Mouse (Mus musculus) lung, adult 2 months (tissue): ENCODE measurements around the gene Olfr307. TPM values are rescaled to one million over a fixed set of nuclear protein-coding genes. Genes with fewer than 3 reads are reported as not detected.
"Not testable (repeated sequence)": the region's sequence is repeated elsewhere in the genome, so short reads cannot be mapped to it uniquely, and the experiment has no call there.

ENCODE experiments used
- DNase-seq: peaks from one replicate; pipeline ENCODE4 v3.0.0; 2022
- H3K4me1 ChIP-seq: fragments of 200-500 bp; 2 replicates; pipeline ENCODE4 v1.6.1; 2011; ENCODE audit warnings: low read length; ENCODE audit not compliant: control insufficient read depth, insufficient read depth
- H3K4me3 ChIP-seq: fragments of 200-500 bp; replicated peaks from 2 replicates; pipeline ENCODE3; 2011; ENCODE audit warnings: low read depth, mild to moderate bottlenecking, control low read depth, low read length; ENCODE audit errors: extremely low read depth
- CTCF ChIP-seq: fragments of 200-500 bp; IDR thresholded peaks from 2 replicates; pipeline ENCODE4 v1.5.1; 2011; ENCODE audit warnings: mild to moderate bottlenecking, low read length, control low read depth; ENCODE audit not compliant: insufficient read depth
- POLR2A ChIP-seq: fragments of 200-500 bp; IDR thresholded peaks from 2 replicates; pipeline ENCODE4 v1.6.1; 2011; ENCODE audit warnings: low read depth, mild to moderate bottlenecking, control low read depth, low read length, borderline replicate concordance; ENCODE audit errors: extremely low read depth
- WGBS: fragments of 180-500 bp; shearing (Covaris S2); methylation state at CpG from one replicate; pipeline ENCODE4 v1.1.7; 2018; 5-methylcytosine and 5-hydroxymethylcytosine counted together
- polyA plus RNA-seq: library from polyadenylated mRNA; depleted of rRNA; stranded (reverse); fragments of >200 nt; gene quantifications from 2 replicates; pipeline ENCODE4 v1.2.3, GENCODE M21; 2012; rRNA removed

Olfr307 gene
- polyA plus RNA-seq: not detected in 2 replicates

GRCm38 (mm10) chr7:86337486-86337885, at the start of gene Olfr307:
TSS of gene Olfr307 (minus strand) at chr7:86337586.
- no peak for DNase-seq
- Histone ChIP-seq H3K4me3 (no peak within 1 kb of the TSS), H3K4me1 (no peaks in the 10 kb centered on the region)
- TF ChIP-seq CTCF (no peak), POLR2A (no peak)
- WGBS: 47% methylated on average over 1 of the region's 1 CpGs

DNA sequence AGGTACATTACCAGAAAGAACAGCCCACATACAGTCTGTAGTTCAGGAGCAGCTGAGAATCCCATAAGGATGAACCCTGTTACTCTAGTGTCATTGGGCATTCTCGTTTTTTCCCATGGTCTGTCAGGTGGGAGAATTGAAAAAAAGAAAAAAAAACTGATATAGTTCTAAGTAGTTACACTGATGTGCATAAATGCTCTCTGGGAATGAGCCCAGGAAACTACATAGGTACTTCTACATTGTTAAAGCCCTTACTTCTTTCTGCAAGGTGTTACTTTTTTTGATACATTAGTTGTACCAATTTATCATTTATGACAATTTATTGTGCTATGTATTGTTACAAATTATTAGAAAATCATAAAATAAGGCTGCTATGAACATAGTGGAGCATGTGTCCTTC, 49.2 kb upstream of the Olfr307 start, which contains the start of gene Olfr304:
Gene Olfr304, minus strand, starts transcription at position 101 of the 400 bp plus-strand sequence.
- TF ChIP-seq CTCF (no peak), POLR2A (no peak)
- no peak for DNase-seq
- Histone ChIP-seq H3K4me3 (no peak within 1 kb of the TSS), H3K4me1 (no peaks in the 10 kb centered on the region)
- 46% methylated on average over 1 of the region's 1 CpGs for WGBS

DNA sequence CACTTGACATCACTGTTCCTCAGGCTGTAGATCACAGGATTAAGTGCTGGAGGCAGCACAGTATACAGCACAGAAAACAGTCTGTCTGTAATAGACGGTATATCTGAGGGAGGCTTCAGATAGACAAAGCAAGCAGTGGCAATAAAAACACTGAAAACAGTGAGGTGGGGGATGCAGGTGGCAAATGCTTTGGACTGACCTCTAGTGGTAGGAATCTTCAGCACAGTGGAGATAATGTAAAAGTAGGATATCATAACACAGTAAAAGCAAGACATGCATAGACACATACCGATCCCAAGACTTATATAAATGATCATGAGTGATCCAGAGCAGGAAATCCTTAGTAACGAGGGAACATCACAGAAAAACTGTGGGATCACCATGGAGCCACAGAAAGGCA, 48.4 kb upstream of the Olfr307 start:
- DNase-seq: no peak
- TF ChIP-seq POLR2A: no peak
- no peak for TF ChIP-seq CTCF
- H3K4me1 ChIP-seq: no peaks in the 10 kb centered on the region
- 63% methylated on average over 3 of the region's 3 CpGs for WGBS
- no peak overlapping the region for H3K4me3 ChIP-seq

GRCm38 (mm10) chr7:86366828-86367227, 29.4 kb upstream of the Olfr307 start, which contains the start of gene Olfr305:
TSS of gene Olfr305 (minus strand) at chr7:86366928.
- H3K4me1 ChIP-seq: no peaks in the 10 kb centered on the region
- TF ChIP-seq POLR2A: no peak
- TF ChIP-seq CTCF: no peak
- 70% methylated on average over 1 of the region's 1 CpGs for WGBS
- H3K4me3 ChIP-seq: no peak within 1 kb of the TSS
- DNase-seq: no peak

- not testable (repeated sequence) for H3K4me1 ChIP-seq, DNase-seq, H3K4me3 ChIP-seq
- WGBS: 84% methylated on average over 9 of the region's 9 CpGs
Observed at GRCm38 (mm10) chr7:86346296-86346695, 8.9 kb upstream of the Olfr307 start.

DNA sequence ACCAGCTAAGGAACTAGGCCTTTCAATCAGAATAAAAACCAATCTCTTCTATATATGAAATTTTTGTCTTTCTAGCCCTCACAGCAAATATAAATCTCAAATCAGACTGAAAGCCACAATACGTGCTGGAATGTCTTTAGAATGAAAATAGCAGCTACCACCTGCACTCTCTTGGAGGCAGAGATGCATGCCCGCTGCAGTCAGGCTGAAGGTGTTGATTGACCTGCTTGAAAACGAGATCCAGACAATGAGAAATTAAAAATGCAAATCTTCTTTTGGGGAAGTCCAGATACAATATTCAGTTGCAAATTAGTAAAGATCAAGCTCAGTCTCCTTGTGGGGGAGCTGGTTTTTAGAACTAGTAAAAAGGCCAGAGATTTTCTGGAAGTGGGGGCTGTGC, 6.9 kb upstream of the Olfr307 start:
- H3K4me1 ChIP-seq: no peaks in the 10 kb centered on the region
- no peak for TF ChIP-seq POLR2A
- TF ChIP-seq CTCF: no peak
- WGBS: 55% methylated on average over 3 of the region's 3 CpGs
- no peak overlapping the region for H3K4me3 ChIP-seq
- DNase-seq: no peak

GRCm38 (mm10) chr7:86342881-86343565, 5.6 kb upstream of the Olfr307 start:
- no peak for TF ChIP-seq CTCF
- TF ChIP-seq POLR2A: no peak
- H3K4me3 ChIP-seq: no peak overlapping the region
- DNase-seq: no peak
- 71% methylated on average over 14 of the region's 14 CpGs for WGBS
- H3K4me1 ChIP-seq: no peaks in the 10 kb centered on the region

DNA sequence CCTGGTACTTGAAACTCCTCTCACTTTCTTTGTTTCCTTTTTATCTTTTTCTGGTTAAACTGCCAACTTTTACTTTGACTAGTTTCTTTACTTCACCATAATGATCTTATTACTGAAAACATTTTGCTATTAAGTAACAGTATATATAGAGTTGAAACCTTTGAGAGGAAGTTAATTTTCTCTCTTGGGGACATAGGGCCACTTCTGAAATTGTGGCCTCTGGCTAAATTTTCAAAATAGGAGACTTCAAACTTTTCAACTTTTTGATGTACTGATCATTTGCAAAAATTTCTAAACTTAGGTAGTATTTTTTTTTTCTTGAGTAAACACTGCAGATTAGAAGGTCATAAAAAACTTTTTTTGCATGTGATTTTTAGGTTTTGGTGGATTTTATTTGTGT, 11.9 kb downstream of the Olfr307 start, which contains the start of gene Olfr308:
Gene Olfr308, minus strand, starts transcription at position 101 of the 400 bp plus-strand sequence.
- no peak for DNase-seq
- Histone ChIP-seq H3K4me1 (no peaks in the 10 kb centered on the region), H3K4me3 (no peak within 1 kb of the TSS)
- no peak for TF ChIP-seq CTCF
- TF ChIP-seq POLR2A: no peak

DNA sequence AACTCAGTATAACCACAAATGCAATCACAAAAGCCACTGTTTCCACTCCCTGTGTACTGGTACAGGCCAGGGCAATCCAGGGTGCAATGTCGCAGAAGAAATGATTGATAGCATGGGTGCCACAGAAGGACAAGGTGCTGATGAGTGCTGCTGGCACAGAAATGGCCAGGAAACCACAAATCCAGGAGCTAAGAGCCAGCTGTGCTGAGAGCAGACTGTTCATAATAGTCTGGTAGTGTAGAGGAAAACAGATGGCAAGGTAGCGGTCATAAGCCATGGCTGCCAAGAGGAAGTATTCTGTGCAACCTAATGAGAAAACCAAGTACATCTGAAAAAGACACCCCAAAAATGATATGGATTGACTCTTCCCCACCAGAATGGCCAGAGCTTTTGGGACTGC, 16.1 kb downstream of the Olfr307 start:
- no peak overlapping the region for H3K4me3 ChIP-seq
- whole genome bisulfite sequencing: 82% methylated on average over 2 of the region's 2 CpGs
- no peak for DNase-seq
- no peak for TF ChIP-seq POLR2A
- TF ChIP-seq CTCF: no peak
- no peaks in the 10 kb centered on the region for H3K4me1 ChIP-seq

- DNase-seq: no peak
- WGBS: 55% methylated on average over 2 of the region's 2 CpGs
- TF ChIP-seq POLR2A (no peak), CTCF (no peak)
- no peaks in the 10 kb centered on the region for H3K4me1 ChIP-seq
- no peak within 1 kb of the TSS for H3K4me3 ChIP-seq
Observed at GRCm38 (mm10) chr7:86313608-86314007, 23.8 kb downstream of the Olfr307 start, which contains the start of gene Olfr309. TSS of gene Olfr309 (minus strand) at chr7:86313708.

Other genes starting within 250 kb of the Olfr307 start
- not detected in 2 replicates for gene Vmn2r75, start 165.8 kb downstream of the Olfr307 start, polyA plus RNA-seq
- not detected in 2 replicates for gene Vmn2r76, start 91.3 kb downstream of the Olfr307 start, polyA plus RNA-seq
- not detected in 2 replicates for gene Olfr310, start 60.4 kb downstream of the Olfr307 start, polyA plus RNA-seq
- not detected in 2 replicates for gene Olfr309, start 23.9 kb downstream of the Olfr307 start, polyA plus RNA-seq
- not detected in 2 replicates for gene Olfr308, start 12.0 kb downstream of the Olfr307 start, polyA plus RNA-seq
- gene Olfr305, start 29.3 kb upstream of the Olfr307 start, polyA plus RNA-seq: not detected in 2 replicates
- not detected in 2 replicates for gene Olfr304, start 49.1 kb upstream of the Olfr307 start, polyA plus RNA-seq
- gene Olfr303, start 60.2 kb upstream of the Olfr307 start, polyA plus RNA-seq: not detected in 2 replicates
- gene Olfr301, start 66.3 kb upstream of the Olfr307 start, polyA plus RNA-seq: not detected in 2 replicates
- not detected in 2 replicates for gene Olfr299, start 122.3 kb upstream of the Olfr307 start, polyA plus RNA-seq
- gene Olfr298, start 154.9 kb upstream of the Olfr307 start, polyA plus RNA-seq: not detected in 2 replicates
- not detected in 2 replicates for gene Olfr297, start 182.4 kb upstream of the Olfr307 start, polyA plus RNA-seq
- gene Olfr295, start 246.3 kb upstream of the Olfr307 start, polyA plus RNA-seq: not detected in 2 replicates